Mouse (Mus musculus) forebrain, embryonic 14.5 days (tissue): ENCODE data around the gene Cers2. TPM values are rescaled to one million over a fixed set of nuclear protein-coding genes. Genes with fewer than 3 reads are reported as not detected.
"Not testable (repeated sequence)": the region's sequence is repeated elsewhere in the genome, so short reads cannot be mapped to it uniquely, and the experiment has no call there.

Experiments used
- ATAC-seq: fragments of 200-750 bp; cut with Nextera tagmentation; 2 replicates; pipeline ENCODE4 v1.8.0; 2017; ENCODE audit warnings: mild to moderate bottlenecking, moderate library complexity
- DNase-seq: peaks from one replicate; pipeline ENCODE4 v3.0.0-alpha.2; 2015; ENCODE audit warnings: low spot score
- H3K27ac ChIP-seq: fragments of 300-500 bp; sonication (generic); 2 replicates; pipeline ENCODE4 v1.5.1; 2014; ENCODE audit warnings: low read depth, mild to moderate bottlenecking, control low read depth, low read length, moderate library complexity
- H3K27me3 ChIP-seq: fragments of 300-500 bp; sonication (generic); replicated peaks from 2 replicates; pipeline ENCODE4 v1.6.1; 2014; ENCODE audit warnings: low read length, control low read depth, mixed read lengths; ENCODE audit not compliant: control insufficient read depth, insufficient read depth
- H3K36me3 ChIP-seq: fragments of 300-500 bp; sonication (generic); 2 replicates; pipeline ENCODE4 v1.6.1; 2014; ENCODE audit warnings: low read length, control low read depth; ENCODE audit not compliant: control insufficient read depth, insufficient read depth
- H3K4me1 ChIP-seq: fragments of 300-500 bp; sonication (generic); 2 replicates; pipeline ENCODE4 v1.6.1; 2014; ENCODE audit warnings: antibody characterized with exemption, low read length, control low read depth; ENCODE audit not compliant: control insufficient read depth, insufficient read depth
- H3K4me2 ChIP-seq: fragments of 300-500 bp; sonication (generic); 2 replicates; pipeline ENCODE4 v1.6.1; 2014; ENCODE audit warnings: mild to moderate bottlenecking, control low read depth, low read length
- H3K4me3 ChIP-seq: fragments of 300-500 bp; sonication (generic); 2 replicates; pipeline ENCODE4 v1.5.1; 2014; ENCODE audit warnings: low read depth, low read length, control low read depth
- H3K9ac ChIP-seq: fragments of 300-500 bp; sonication (generic); 2 replicates; pipeline ENCODE4 v1.6.1; 2014; ENCODE audit warnings: mild to moderate bottlenecking, low read length, control low read depth, moderate library complexity
- H3K9me3 ChIP-seq: fragments of 300-500 bp; sonication (generic); replicated peaks from 2 replicates; pipeline ENCODE4 v1.6.1; 2016; ENCODE audit warnings: low read length, control low read depth, mixed read lengths; ENCODE audit not compliant: control insufficient read depth
- WGBS: fragments of 180-500 bp; shearing (Covaris S2); extraction: QIAGEN DNeasy Blood & Tissue Kit; methylation state at CpG from one replicate; pipeline ENCODE4 v1.1.7; 2014; 5-methylcytosine and 5-hydroxymethylcytosine counted together
- polyA plus RNA-seq: library from polyadenylated mRNA; unstranded; fragments of >200 nt; fragmentation: Nextera tagmentation; extraction: Ambion mirVana; gene quantifications from 2 replicates; pipeline ENCODE4 v1.2.1, GENCODE M21; 2014

Cers2 gene
- polyA plus RNA-seq, 1 experiment from 2014 or later: 75.8 TPM

DNA sequence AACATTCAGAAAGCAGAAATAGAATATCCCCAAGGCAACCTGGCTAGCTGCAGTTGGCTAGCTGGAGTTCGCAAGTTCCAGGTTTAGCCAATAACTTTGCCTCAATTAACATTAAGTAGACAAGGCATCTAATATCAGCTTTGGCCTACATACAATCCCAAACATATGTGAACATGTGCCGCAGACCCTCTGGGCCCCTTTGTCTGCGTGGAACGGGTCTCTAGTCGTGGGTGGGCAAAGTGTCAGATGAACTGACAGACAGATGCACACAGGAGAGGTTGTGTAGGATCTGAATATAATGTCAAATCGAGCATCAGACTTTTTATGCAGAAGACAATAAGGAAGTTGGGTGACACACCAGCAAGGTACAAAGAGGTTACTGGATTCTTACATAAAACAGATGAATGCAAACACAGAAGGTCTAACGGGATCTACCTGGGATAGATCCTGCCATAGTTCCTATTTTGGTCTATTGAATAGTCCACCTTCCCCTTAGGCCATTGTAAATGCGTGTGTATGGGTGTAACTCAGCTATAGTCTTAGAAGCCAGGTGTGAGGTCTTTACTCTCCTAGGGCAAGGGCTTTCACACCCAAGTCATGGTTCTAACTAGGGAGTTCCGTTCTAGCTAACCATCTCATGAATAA lies 28.9 kb downstream of the Cers2 start:
- WGBS: 89% methylated on average over 9 of the region's 9 CpGs
- not testable (repeated sequence) for H3K9ac ChIP-seq, H3K27ac ChIP-seq, H3K4me2 ChIP-seq, H3K9me3 ChIP-seq, H3K27me3 ChIP-seq, DNase-seq, H3K4me3 ChIP-seq, ATAC-seq, H3K4me1 ChIP-seq
- peaks cover 92% of the 10 kb centered on the region for H3K36me3 ChIP-seq

DNA sequence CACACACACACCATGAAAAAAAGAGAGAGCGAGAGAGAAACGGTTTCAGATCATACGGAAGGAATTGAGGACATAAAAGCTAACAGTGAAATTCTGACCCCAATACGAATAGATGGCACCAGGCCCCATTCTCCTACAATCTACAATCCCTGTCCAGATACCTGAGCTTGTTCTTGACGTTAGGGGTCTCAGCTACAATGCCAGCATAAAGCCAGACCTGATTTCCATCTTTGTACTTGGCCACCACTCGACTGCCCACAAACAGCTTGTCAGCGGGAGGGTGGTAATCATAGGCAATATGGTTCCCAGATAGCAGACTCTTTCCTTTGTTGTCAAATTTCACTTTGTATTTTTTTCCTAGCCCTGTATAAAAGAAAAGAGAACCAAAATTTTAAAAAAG lies 31.9 kb downstream of the Cers2 start:
- Histone ChIP-seq H3K36me3 (peaks cover 84% of the 10 kb centered on the region), H3K4me3 (no peak overlapping the region), H3K9ac (no peak overlapping the region), H3K27ac (no peak overlapping the region), H3K27me3 (no peaks in the 10 kb centered on the region), H3K9me3 (no peaks in the 10 kb centered on the region), H3K4me2 (no peak overlapping the region), H3K4me1 (no peaks in the 10 kb centered on the region)
- DNase-seq (no peak), ATAC-seq (no peak)
- WGBS: 91% methylated on average over 7 of the region's 7 CpGs

DNA sequence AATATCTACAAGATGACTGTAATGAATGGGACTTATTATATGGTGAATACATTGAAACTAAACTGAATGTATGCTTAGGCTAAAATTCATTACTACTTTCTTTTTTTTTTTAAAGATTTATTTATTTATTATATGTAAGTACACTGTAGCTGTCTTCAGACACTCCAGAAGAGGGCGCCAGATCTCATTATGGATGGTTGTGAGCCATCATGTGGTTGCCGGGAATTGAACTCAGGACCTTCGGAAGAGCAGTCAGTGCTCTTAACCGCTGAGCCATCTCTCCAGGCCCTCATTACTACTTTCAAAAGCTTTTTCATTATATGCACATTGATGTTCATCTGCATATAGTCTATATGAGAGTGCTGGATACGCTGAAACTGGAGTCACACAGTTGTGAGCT lies 33.8 kb downstream of the Cers2 start:
- H3K9me3 ChIP-seq, H3K27ac ChIP-seq, H3K9ac ChIP-seq, H3K27me3 ChIP-seq, H3K4me3 ChIP-seq, DNase-seq, H3K4me2 ChIP-seq, H3K4me1 ChIP-seq, ATAC-seq: not testable (repeated sequence)
- peaks cover 82% of the 10 kb centered on the region for H3K36me3 ChIP-seq
- 95% methylated on average over 4 of the region's 5 CpGs for WGBS

DNA sequence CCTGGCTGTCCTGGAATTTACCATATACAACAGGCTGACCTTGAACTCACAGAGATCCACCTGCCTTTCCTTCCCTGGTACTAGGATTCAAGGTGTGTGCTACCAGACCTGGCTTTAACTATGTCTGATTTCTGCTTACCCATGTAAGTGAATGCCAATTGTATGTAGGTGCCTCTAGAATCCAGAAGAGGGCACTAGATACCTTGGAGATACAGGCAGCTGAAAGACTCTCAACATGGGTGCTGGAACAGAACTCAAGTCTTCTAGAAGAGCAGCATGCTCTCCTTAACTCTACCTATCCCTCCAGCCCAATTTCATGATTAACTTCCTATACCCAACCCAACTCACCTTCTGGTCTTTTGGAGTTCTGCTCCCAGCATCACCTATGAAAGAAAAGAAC lies 34.9 kb downstream of the Cers2 start:
- H3K36me3 ChIP-seq: peaks cover 81% of the 10 kb centered on the region
- DNase-seq: peak; percentile 64

DNA sequence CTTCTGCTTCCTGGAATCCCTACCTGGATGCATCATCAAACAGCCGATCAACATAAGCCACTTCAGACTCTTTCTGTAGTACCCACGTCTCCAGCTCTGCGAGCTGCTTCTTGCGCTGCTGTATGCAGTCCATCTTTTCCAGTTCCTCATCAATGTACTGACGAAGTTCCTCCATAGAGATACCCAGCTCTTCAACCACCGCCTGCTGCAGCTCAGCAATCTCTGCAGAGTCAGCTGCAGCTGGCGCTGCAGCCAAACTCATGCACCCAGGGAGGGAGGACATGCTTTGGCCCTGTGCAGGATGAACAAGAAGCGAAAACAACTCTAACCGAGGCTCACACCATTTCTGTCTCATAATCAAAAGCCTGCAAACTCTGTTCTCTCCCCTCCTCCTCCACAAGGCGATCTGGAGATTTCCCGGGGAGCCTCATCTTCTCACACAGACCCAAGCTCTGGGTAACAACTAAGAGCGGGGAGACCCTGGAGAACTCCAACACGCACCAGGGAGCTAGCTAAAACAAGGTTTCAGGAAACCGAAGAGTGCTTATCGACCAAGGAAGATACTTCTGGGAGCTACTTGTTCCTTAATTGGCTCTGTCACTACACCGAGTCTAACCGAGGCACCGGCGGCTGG lies 41.4 kb downstream of the Cers2 start:
- Histone ChIP-seq H3K4me3 (peak overlapping the region; percentile 43), H3K36me3 (peaks cover 25% of the 10 kb centered on the region), H3K4me2 (peak overlapping the region; percentile 48)
- 39% methylated on average over 8 of the region's 19 CpGs for WGBS
- DNase-seq, H3K9ac ChIP-seq, H3K27ac ChIP-seq, H3K27me3 ChIP-seq, H3K4me1 ChIP-seq, H3K9me3 ChIP-seq, ATAC-seq: not testable (repeated sequence)

More for the DNA sequence above, 34.9 kb downstream of the Cers2 start:
- Histone ChIP-seq H3K9ac (no peak overlapping the region), H3K4me1 (no peaks in the 10 kb centered on the region), H3K9me3 (no peaks in the 10 kb centered on the region), H3K4me3 (no peak overlapping the region), H3K4me2 (no peak overlapping the region), H3K27me3 (no peaks in the 10 kb centered on the region), H3K27ac (no peak overlapping the region)
- no peak for ATAC-seq

DNA sequence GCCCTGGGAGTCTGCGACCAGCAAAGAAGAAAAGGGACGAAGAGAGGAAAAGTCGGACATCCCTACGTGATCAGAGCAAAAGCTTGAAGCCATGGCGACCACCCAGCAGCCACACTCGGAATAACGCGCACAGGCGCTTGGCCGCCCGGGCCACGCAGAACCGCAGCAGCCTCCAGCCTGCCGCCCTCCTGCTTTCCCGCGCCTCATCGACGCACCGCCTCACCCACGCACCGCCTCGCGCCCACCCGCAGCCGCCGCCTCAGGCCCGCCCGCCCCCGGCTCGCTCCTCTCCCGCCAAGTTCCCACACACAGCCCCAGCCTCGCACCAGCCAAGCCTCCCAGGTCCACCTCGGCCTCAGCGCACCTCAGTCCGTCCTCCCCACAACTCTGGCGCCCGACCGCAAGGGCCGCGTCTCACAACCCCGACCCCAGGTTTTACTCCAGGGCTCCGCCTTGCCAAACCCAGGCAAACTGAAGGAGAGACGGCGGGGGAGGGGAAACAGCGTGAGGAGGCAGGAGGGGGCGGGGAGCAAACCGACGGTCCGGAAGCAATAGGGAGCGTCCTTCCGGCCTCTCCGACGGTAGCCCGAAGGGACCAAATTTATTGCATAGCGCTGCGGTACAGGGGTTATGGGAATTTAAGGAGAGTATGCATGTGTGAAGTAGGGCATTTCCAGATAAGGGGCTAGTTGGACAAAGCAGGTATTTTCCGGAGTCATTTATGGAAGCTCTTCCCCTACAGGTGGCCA lies 42.3 kb downstream of the Cers2 start, which contains the start of gene Setdb1:
TSS of gene Setdb1 (minus strand) at position 502 of the 749 bp plus-strand sequence.
- ATAC-seq (peak; percentile 98), DNase-seq (peak; percentile 98)
- H3K27ac ChIP-seq: not testable (repeated sequence)

DNA sequence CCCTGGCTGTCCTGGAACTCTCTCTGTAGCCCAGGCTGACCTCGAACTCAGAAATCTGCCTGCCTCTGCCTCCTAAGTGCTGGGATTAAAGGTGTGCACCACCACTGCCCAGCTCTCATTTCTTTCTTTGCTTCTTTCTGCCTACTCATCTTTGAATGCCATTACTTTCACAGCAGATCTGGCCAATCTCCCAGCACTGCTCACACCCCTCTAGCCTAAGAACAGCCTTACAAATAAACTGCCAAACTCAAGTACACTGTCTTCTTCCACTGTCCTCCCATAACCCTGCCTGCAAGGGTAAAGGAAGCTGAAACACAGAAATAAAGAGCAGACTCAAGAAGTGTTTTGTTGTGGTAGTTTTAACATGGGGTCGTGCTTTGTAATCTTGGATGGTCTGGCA lies 43.2 kb downstream of the Cers2 start:
- peaks cover 3% of the 10 kb centered on the region; the same call in 1 of the 2 replicates for H3K4me1 ChIP-seq
- H3K36me3 ChIP-seq: peaks cover 12% of the 10 kb centered on the region
- ATAC-seq (no peak), DNase-seq (no peak)
- 96% methylated on average over 2 of the region's 2 CpGs for WGBS
- no peaks in the 10 kb centered on the region for H3K9me3 ChIP-seq
- H3K4me2 ChIP-seq: no peak overlapping the region
- H3K9ac ChIP-seq: no peak overlapping the region
- H3K27ac ChIP-seq: no peak overlapping the region
- H3K27me3 ChIP-seq: no peaks in the 10 kb centered on the region
- H3K4me3 ChIP-seq: no peak overlapping the region

More for the DNA sequence above, 42.3 kb downstream of the Cers2 start, which contains the start of gene Setdb1:
- under 1% methylated on average over 26 of the region's 57 CpGs for WGBS
- peak within 1 kb of the TSS; percentile 48 for H3K4me2 ChIP-seq
- not testable (repeated sequence) for H3K27me3 ChIP-seq, H3K4me1 ChIP-seq, H3K9me3 ChIP-seq
- peak within 1 kb of the TSS; percentile 58; the same call in 1 of the 2 replicates for H3K9ac ChIP-seq
- H3K36me3 ChIP-seq: peaks cover 19% of the 10 kb centered on the region
- H3K4me3 ChIP-seq: peak within 1 kb of the TSS; percentile 43

DNA sequence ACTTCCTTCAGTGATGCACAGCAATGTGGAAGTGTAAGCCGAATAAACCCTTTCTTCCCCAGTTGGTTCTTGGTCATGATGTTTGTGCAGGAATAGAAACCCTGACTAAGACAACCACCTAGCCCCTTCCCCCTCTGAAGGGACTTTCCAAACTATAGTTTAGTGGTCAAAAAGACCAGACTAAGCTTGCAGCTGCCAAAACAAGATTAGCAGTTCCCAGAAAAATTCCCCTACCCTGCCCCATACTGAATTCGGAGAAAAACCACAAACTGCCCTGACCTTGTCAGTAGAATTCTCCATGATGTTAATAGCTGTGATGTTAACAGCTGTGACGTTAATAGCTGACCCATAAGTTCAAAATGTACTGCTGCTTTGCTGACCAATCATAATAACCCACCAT lies 45.7 kb downstream of the Cers2 start:
- H3K4me2 ChIP-seq, H3K27ac ChIP-seq, ATAC-seq, H3K36me3 ChIP-seq, H3K9ac ChIP-seq, H3K9me3 ChIP-seq, H3K4me3 ChIP-seq, H3K27me3 ChIP-seq, H3K4me1 ChIP-seq, DNase-seq: not testable (repeated sequence)
- WGBS: 82% methylated on average over 3 of the region's 3 CpGs

DNA sequence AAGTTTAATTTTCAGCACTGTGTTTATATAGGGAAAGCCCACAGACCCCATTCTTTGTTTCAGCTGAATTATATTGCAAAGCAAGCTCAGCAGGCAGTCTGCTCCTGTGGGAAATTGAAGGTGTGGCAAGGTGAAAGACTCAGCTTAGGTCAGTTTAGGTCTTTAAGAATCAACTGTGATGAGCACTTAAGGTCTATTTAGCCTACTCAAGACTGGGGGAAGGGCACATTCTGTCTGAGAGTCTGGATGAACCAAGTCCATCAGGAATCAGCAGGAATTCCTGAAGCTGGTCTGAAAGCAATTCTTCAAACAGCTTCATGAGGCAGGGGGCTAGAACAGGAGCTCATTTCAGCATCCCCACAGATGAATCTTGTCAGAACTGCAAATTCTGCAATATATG lies 55.5 kb downstream of the Cers2 start:
- no peaks in the 10 kb centered on the region for H3K4me1 ChIP-seq
- H3K27me3 ChIP-seq: no peaks in the 10 kb centered on the region
- H3K36me3 ChIP-seq: no peaks in the 10 kb centered on the region
- no peak overlapping the region for H3K9ac ChIP-seq
- no peak overlapping the region for H3K4me2 ChIP-seq
- no peak for ATAC-seq
- no peak for DNase-seq
- no peaks in the 10 kb centered on the region for H3K9me3 ChIP-seq
- no peak overlapping the region for H3K27ac ChIP-seq
- no peak overlapping the region for H3K4me3 ChIP-seq
